Mouse (Mus musculus) cerebral cortex, adult 2 months (tissue): Measurements from ENCODE around the gene Ppt2.

Experiments
- WGBS: fragments of 180-500 bp; shearing (Covaris S2); methylation state at CpG from one replicate; pipeline ENCODE4 v1.1.7; 2018; 5-methylcytosine and 5-hydroxymethylcytosine counted together

Gene Ppt2

DNA sequence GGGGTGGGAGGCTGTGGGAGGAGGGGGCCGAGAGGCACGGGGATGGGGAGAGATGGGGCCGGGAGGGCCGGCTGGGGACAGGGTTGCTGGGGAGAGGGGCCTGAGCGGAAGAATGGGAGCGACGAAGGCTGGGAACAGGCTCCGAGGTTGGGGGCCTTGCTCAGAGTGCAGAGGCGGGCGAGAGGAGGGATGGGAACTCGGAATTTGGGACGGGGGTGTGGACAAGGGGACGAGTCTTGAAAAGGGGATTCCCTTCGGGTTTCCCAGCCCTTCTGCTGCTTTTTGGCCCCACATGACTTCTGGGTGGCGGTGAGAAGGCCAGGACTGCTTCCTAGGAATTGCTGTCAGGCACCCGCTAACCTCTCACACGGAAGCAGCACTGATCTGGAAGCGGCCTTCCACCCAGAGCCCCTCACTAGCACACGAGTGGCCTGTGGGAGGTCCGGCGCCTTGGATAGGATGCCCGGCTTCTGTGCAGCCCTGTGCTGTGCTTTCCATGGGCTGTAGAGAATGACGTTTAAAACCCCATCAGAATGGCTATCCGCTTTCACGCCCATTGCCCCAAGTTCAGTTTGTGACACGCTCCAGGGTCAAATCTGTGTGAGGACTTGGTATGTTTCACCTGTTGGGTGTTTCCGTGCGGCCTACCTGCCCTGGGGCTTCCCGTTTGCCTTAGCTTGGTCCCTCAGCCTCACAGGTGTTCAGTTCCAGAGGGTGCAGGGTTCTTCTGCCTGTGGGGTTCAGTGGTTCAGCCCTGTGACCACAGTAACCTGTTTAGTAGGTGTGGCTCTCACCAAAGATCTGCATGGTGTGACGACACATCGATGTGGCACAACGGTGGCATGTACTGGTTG is 21.9 kb downstream of the Ppt2 start:
- 13% methylated on average over 32 of the region's 32 CpGs for WGBS

DNA sequence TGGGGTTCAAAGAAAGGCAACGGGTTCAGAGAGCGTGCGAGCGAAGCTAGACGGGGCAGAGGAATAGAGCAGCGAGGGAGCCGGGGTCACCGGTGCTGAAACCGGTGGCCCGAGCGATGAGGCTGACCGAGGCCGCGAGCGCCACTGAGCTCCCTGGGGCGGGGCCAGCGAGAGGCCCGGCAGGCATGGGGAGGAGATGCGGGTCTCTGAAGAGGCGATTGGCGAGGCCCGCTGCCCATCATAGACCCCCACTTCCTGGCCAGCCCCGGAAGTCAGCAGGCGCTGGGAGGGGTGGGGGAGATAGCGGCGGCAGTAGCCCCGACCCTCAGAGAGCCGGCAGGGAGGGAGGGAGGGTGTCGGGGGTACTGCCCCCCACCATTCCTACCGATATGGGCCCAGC is 22.7 kb downstream of the Ppt2 start:
- under 1% methylated on average over 30 of the region's 30 CpGs for WGBS

DNA sequence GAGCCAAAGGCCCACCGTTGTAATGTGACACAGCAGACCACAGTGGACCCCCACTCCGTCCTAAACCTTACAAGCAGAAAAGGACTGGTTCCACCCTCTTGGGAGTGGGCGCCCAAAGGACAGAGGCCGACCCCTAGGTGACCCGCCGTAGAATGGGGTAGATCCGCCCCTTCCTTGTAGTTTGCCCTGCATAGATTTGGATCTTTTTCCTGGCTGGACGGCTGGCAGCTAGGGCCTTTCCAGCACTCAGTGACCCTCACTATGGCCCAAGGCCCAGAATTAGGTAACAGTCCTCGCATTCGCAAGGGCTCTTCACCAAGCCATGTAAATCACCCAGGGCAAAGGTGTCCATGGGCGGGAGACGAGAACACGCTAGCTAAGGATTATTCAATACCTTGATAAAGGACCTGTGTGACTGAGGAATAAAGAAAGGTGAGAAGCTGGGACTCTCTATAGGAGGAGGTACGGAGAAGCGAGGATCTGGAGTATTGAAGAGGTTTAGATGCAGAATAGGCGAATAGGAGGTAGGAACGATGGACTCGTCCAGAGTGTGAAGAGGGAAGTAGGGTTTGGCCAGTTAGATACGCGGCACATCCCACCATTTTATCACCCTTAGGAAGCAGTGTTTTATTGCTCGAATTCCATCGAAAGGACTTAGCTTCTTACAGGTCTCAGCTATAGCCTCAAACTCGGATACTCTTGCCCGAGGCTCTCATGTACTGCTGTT is 23.6 kb downstream of the Ppt2 start:
- WGBS = 13% methylated on average over 24 of the region's 24 CpGs

DNA sequence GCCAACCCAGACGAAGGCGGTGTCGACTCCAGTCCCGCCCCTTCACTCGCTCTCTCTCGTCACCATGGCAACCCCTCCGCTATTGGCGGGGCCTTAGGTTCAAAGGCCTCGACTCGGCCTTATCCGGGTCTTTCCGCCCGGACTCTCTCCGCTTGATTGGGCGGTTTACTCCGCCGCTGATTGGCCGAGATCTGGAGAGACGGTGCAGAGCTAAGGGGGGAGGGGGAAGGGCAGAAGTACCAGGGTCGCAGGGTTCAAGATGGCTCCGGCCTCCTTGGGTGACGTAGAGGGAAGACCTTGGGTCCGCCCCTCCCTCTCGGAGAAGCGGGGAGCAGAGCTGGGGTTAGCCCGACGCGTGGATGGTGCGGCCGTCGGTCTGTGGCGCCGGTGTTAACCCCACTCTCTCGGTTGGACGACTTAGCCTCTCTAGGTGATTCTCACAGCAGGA is 24.2 kb downstream of the Ppt2 start, which contains the start of gene Agpat1:
Gene Agpat1, plus strand, starts transcription at position 202 of the 448 bp plus-strand sequence.
- 0% methylated on average over 35 of the region's 35 CpGs for WGBS

DNA sequence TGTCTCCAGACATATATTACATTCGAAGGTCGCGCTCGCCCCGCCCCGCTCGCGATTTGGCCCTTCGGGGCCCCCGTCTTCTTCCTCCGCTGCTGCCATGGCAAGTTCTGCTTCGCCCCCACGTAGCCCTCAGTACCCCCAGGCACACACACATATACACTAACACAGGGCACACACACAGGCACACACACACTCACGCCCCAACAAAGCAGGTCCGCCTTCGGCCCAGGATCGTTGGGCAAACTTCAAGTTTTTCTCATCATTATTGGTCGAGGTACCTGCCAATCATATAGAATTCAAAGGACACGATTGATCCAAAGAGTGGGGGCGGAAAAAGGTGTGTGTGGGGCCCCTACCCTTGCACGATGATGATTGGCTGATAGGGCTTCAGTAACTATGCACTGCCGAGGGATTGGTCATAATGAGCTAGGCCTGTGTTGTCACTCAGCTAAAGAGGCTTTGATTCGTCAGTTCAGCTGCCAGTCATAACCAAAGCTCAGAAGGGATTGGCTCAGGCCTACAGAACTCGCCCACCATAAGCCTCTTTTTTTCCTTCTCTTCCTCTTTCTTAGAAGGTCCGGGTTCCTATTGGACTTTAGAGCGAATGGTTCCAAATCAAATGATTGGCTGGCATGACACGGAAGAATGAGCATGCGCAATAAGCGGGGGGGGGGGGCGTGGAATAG is 24.8 kb downstream of the Ppt2 start, which contains the start of gene Rnf5:
Gene Rnf5, minus strand, starts transcription at position 316 of the 686 bp plus-strand sequence.
- WGBS = under 1% methylated on average over 30 of the region's 30 CpGs

DNA sequence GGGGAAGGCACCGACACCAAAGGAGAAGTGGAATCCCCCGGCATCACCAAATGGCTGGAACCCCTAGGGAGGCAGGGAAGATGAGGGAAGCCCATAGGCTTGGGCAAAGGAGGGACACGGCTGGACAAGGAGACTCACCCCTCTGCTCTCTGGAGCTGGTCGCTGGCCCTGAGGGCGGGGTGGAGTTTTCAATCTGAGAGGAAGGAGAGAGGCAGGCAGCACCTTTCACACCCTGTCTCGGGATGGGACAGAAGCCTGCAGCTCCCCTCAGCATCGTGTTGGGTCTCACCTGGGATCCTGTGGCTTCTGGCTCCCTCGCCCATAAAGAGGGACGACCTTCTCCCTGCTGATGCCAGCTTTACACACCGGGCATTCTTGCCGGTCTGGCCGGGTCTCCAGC is 26.5 kb downstream of the Ppt2 start:
- 84% methylated on average over 12 of the region's 12 CpGs for WGBS

DNA sequence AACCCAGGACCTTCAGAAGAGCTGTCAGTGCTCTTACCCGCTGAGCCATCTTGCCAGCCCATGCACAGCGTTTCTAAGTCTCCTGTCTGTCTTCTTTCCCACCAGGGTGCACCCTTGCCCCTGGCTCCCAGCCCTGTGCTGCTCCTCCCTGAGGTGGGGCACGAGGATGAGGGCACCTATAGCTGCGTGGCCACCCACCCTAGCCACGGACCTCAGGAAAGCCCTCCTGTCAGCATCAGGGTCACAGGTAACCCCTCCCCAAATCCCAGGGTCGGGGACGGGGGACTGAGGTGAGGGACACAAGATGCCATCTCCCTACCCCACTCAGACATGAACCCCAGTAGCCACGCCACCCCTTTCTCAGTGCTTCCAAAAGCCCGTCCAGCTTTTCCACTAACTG is 28.4 kb downstream of the Ppt2 start:
- WGBS = 68% methylated on average over 9 of the region's 9 CpGs

DNA sequence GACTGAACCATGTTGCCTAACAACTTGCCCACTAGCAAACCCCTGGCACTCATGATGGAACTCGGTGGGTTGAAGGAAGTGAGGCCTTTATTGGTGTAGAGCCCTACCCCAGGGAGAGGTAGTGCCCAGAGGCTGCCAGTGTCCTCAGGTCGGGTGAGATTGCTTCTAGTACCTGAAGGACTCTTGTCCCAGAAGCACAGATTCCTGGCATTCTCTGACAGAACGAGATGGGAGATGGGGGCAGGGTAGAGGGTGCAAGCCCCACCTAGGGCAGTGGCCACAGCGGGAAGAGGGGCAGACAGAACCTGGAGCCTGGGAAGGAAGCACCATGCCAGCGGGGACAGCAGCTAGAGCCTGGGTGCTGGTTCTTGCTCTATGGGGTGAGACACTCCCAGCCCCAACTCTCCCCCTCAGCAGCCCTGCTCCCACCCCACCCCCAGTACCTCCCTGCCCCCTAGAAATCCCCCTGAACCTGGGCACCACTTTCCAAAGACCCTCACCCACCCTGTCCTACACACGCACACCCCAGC is 30.7 kb downstream of the Ppt2 start, which contains the start of gene Ager:
Gene Ager, plus strand, starts transcription at position 297 of the 530 bp plus-strand sequence.
- 18% methylated on average over 6 of the region's 6 CpGs for WGBS

DNA sequence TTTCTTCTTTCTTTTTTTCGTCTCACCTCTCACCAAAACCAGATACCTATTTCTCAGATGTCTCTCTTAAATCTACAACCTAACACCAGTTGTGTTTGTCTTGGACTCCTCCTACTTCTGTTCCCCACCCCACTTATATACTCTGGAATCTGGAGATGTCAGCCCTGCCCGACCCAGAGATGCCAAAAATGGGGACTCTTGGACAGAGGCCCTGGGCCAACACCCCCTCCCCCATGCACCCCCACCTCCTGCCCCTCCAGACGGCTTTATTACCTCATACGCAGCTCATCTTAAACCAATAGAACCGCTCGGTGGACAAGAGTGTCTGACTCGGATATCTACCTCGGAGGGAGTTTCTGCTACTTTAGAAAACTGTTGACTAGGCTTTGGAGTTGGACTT is 32.2 kb downstream of the Ppt2 start:
- 73% methylated on average over 8 of the region's 8 CpGs for WGBS

DNA sequence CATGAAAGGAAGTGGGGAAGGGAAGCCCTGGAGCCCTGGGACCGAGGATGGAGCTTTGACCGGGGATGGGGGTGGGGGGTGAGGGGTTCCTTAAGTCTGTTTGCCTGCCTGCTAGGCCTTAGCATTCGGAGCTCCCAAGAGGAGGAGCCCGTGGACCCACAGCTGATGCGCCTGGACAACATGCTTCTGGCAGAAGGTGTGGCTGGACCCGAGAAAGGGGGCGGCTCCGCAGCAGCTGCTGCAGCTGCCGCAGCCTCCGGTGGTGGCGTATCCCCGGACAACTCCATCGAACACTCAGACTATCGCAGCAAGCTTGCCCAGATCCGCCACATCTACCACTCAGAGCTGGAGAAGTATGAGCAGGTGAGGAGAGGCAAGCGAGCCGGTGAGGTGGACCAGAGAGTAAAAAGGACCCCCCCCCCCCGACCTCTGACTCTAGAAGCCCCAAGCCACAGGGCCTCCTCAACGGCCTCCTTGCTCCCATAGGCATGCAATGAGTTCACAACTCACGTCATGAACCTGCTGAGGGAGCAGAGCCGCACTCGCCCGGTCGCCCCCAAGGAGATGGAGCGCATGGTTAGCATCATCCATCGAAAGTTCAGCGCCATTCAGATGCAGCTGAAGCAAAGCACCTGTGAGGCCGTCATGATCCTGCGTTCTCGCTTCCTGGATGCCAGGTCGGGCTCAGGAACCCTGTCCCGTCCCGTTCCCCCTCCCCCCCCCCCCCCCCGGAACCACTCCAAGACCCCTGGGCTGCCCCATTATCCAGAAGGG is 34.4 kb downstream of the Ppt2 start:
- 46% methylated on average over 34 of the region's 34 CpGs for WGBS

DNA sequence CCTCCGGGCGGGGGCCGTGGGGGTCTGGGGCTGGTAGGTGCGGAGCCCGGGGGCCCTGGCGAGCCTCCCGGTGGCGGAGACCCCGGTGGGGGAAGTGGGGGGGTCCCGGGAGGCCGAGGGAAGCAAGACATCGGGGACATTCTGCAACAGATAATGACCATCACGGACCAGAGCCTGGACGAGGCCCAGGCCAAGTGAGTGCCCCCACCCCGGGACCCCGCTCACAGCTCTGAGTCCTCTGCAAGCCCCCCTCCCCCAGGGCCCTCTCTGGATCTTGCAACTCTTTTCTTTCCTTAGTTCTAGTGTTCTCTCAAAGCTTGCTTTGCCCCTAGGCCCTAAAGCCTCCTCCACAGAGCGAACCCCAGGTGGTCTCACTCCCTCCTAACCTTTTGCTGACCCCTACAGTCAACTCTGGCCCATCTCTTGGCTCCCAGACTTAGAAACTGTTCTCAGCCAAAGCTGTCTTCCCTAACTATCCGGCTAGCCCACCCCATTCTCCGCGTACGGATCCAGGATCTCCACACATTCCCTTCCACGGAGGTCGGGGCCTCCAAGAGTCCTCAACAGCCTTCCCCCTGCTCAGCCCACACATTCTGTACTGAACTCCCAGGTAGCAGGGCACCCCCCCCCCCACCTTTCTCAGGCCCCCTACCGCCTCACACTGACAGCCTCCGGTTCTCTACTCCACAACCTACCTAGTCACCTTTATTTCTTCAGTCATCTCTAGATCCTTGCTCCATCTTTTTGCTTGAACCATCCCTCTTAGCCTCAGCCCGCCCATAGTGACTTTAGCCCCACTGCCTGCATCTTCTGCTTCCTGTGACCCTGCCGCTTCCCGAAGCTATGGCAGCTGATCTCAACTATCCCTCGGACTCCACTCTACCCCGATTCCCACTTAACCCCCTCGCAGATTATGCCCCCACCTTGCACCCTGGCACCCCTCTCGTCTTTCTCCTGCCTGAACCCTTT is 35.4 kb downstream of the Ppt2 start:
- WGBS = 1% methylated on average over 24 of the region's 32 CpGs

DNA sequence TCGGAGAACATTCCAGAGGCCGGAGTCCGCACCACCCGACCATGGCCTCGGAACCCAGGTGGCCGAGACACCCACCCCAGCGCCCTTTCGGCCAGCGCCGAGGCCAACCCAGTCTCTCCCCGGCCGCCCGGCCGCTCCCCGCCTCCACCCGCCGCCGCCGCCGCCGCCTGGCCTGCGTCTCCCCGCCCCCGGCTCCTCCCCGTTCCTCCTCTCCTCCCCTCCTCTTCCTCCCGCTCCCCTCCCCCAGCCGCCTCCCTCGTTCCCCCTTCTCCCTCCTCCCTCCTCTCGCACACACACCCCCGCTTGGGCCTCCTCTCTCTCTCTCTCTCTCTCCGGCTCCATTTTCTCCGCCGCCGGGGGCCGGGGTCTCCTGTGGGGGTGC is 36.3 kb downstream of the Ppt2 start:
- WGBS = 1% methylated on average over 31 of the region's 35 CpGs

DNA sequence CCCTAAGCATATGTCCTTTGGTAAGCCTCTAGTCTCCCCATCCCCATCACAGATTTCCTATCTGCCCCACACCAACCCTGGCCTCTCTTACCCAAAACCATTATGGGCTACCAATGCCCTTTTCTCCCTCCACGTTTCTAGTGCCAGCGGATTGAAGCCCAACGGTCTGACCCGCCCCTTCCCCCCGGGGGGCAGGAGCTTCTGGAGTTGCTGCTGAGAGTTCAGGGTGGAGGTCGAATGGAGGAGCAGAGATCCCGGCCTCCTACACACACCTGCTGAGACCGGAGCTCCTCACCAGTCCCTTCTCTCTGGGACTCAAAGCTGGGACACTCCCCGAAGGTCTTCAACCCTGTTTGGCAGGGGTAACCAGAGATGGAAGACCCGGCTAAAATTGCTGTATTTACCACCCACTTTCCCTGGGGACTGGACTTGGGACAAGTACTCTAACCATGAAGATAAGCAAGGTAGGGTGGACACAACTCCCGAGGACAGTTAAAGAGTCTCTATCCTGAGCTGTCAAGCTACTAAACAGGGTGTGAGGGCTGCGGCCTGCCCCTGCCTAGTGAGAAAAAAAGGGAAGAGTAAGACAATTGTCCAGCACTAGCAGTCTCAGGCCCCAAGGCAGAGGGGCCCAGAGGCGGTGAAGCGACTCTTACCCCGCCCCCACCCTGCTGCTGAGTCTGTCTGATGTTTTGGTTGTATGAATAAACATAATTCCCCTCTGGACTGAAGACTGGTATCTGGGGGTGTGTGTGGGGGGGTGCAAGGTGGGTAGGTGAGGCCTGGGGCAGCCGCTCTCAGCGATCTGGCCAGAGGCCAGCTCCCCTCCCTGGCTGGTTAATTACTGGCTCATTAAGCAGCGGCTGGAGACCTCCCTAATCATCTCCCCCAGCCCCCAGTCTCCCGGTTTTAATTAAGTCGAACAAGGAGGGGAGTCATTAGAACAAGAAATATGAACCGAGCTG is 37.0 kb downstream of the Ppt2 start, which contains the start of gene Pbx2:
Gene Pbx2, plus strand, starts transcription at position 238 of the 965 bp plus-strand sequence.
- whole genome bisulfite sequencing = 8% methylated on average over 21 of the region's 21 CpGs

DNA sequence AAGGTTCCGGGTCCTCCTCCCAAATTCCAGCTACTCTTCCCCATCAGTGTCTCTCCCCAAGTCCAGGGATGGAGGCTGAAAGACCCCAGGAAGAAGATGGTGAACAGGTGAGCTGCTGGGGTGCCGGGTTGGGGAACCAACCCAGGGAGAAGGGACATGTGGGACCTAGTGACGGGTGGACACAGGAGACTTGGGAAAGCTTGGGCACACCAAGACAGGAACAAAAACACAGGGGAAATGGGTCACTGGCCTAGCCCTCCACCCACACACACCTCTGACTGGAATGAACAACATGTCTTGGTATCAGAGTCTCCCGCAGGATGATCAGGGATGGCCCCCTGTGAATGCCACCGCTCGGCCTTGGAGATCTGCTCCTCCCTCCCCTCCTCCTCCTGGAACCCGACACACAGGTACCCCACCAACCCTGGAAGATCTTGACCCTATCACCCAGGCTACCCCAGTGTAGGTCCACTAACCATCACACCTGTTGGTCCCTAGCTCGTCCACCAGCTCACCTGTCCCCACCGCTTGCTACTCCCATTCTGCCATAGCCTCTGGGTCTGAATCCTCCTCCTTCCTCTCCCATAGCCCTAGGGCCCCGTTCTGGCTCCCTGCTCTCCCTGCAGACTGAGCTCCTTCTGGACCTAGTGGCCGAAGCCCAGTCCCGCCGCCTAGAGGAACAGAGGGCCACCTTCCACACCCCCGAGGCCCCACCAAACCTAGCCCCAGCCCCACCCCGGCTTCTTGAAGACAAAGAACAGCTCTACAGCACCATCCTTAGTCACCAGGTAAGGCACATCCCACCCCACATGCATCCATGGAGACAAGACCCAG is 37.9 kb downstream of the Ppt2 start:
- 69% methylated on average over 15 of the region's 15 CpGs for WGBS

DNA sequence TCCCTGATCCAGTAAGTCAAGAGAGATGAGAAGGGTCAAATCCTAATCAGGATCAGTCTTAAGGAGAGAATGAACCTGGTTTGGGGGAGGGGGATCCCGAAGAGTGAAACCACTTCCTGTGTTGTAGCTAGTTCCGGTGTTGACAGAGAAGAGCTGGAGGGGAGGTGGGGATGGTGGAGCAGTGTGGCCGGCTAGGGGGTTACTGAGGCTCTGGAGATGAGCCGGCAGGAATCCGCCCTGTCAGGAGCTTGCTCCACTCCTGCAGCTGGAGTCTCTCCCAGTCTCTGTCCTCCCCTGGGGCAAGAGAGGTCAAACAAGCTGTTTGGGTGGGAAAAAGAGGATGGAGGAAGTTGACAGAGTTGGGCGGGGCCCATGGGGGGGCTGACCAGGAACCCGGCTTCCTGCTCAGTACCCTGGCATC is 38.6 kb downstream of the Ppt2 start, which contains the start of gene Gpsm3:
Gene Gpsm3, plus strand, starts transcription at position 126 of the 421 bp plus-strand sequence.
- WGBS = 46% methylated on average over 7 of the region's 7 CpGs

DNA sequence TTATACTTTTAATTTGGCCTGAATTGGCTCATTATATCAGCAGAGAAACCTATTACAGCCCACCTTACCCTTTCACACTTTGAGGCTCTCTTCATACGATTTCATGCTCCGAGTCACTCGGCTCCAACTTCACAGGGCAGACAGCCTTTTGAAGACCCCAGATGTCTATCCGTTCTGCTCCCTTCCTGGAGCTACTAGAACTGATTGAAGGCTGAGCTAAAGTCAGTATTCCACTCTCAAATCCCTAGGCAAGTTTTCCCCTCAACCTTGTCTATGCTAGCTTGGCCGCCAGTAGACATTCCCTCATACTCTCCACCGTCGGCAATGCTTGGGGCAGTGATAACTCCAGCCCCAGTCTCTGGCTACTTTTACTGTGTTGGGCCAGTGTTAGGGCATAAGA is 39.1 kb downstream of the Ppt2 start:
- WGBS = 60% methylated on average over 7 of the region's 7 CpGs

DNA sequence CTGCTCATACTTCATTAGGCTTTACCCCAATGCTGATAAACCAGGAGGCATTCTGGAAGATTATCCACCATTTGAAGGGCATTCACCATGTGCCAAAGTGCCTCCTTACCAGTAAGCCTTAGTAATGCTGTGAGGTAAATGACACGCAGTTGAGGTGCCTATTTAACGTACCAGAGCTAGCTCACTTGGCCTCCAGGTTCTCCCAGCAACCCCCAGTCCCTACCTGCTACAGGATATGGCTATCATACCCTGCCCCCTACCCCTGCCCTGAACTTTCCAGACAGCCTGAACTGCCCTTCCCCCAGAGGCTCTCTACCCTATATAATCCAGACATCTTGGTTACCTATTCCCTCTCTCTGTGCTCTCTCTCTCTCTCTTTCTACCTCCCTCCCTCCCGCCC is 39.5 kb downstream of the Ppt2 start:
- 72% methylated on average over 3 of the region's 3 CpGs for WGBS

DNA sequence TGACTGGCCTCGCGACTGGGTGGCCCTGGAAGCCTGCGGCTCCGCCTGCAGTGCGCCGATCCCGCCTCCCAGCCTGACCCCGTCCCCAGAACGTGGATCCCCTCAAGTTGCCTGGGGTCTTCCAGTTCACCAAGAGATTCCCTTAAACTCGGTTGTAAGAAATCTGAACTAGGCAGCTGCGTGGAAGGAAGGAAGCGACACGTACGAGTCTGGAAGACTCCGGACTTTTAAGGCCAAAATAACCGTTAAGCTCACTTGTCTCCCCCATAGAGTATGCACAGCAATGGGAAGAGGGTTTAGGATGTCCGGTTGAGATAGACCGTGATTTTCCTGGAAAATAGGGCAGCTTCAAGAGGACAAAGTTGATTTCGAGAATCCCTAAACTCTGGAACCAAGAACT is 40.5 kb downstream of the Ppt2 start:
- 2% methylated on average over 19 of the region's 19 CpGs for WGBS
